Mouse (Mus musculus) erythroblast, embryonic 14.5 days (primary cell): ENCODE measurements around the gene Utp18.

Experiments
- GATA1 ChIP-seq: IDR thresholded peaks from 2 replicates; pipeline ENCODE4 v1.6.1; 2012; ENCODE audit warnings: low read length, inconsistent platforms, mixed read lengths
- TAL1 ChIP-seq: IDR thresholded peaks from 3 replicates; pipeline ENCODE4 v1.6.1; 2012; ENCODE audit warnings: low read length, inconsistent platforms, mixed read lengths

- TF ChIP-seq TAL1, result no peak
- no peak for TF ChIP-seq GATA1
These were observed 67.4 kb downstream of the Utp18 start for GRCm38 (mm10) chr11:93817966-93818738.
